Mouse (Mus musculus): ENCODE results near the gene Unc5b. TPM values are rescaled to one million over a fixed set of nuclear protein-coding genes. Genes with fewer than 3 reads are reported as not detected.

Gene Unc5b
- total RNA-seq, 4 experiments from 2014 or later: 12.9 to 16.4 (median 15.0) TPM

- no peak for DNase-seq (ENCODE audit: low spot score in 2 of 2)
Observed at GRCm38 (mm10) chr10:60800295-60801167, 30.9 kb downstream of the Unc5b start.

GRCm38 (mm10) chr10:60797682-60798422, 33.5 kb downstream of the Unc5b start:
- no peak for DNase-seq (ENCODE audit: low spot score in 2 of 2)

GRCm38 (mm10) chr10:60796474-60796873, 34.9 kb downstream of the Unc5b start:
- no peak for DNase-seq (ENCODE audit: low spot score in 2 of 2)

GRCm38 (mm10) chr10:60796028-60796427, 35.4 kb downstream of the Unc5b start:
- DNase-seq (ENCODE audit: low spot score in 2 of 2): no peak

- no peak for DNase-seq (ENCODE audit: low spot score in 2 of 2)
Observed at GRCm38 (mm10) chr10:60794792-60795191, 36.6 kb downstream of the Unc5b start.

- DNase-seq (ENCODE audit: low spot score in 2 of 2): peak in 1 of 2 experiments; percentile 19
Observed at GRCm38 (mm10) chr10:60794374-60794773, 37.0 kb downstream of the Unc5b start.

GRCm38 (mm10) chr10:60792841-60793240, 38.5 kb downstream of the Unc5b start:
- DNase-seq (ENCODE audit: low spot score in 2 of 2): no peak

GRCm38 (mm10) chr10:60792365-60792764, 39.0 kb downstream of the Unc5b start:
- DNase-seq (ENCODE audit: low spot score in 2 of 2): no peak

GRCm38 (mm10) chr10:60790912-60791311, 40.5 kb downstream of the Unc5b start:
- no peak for DNase-seq (ENCODE audit: low spot score in 2 of 2)

GRCm38 (mm10) chr10:60787303-60788074, 43.9 kb downstream of the Unc5b start:
- no peak for DNase-seq (ENCODE audit: low spot score in 2 of 2)

GRCm38 (mm10) chr10:60783608-60784007, 47.8 kb downstream of the Unc5b start:
- no peak for DNase-seq (ENCODE audit: low spot score in 2 of 2)

- peak; percentile 21 to 75 for DNase-seq (ENCODE audit: low spot score in 2 of 2)
Observed at GRCm38 (mm10) chr10:60779628-60780027, 51.8 kb downstream of the Unc5b start.

GRCm38 (mm10) chr10:60778542-60778941, 52.8 kb downstream of the Unc5b start:
- DNase-seq (ENCODE audit: low spot score in 2 of 2): peak in 1 of 2 experiments; percentile 12

GRCm38 (mm10) chr10:60775473-60775872, 55.9 kb downstream of the Unc5b start:
- DNase-seq (ENCODE audit: low spot score in 2 of 2): no peak

GRCm38 (mm10) chr10:60774616-60775015, 56.8 kb downstream of the Unc5b start:
- no peak for DNase-seq (ENCODE audit: low spot score in 2 of 2)

- DNase-seq (ENCODE audit: low spot score in 2 of 2): no peak
Observed at GRCm38 (mm10) chr10:60770855-60771254, 60.5 kb downstream of the Unc5b start.

- no peak for DNase-seq (ENCODE audit: low spot score in 2 of 2)
Observed at GRCm38 (mm10) chr10:60768614-60769013, 62.8 kb downstream of the Unc5b start.

- no peak for DNase-seq (ENCODE audit: low spot score in 2 of 2)
Observed at GRCm38 (mm10) chr10:60767400-60767799, 64.0 kb downstream of the Unc5b start.

GRCm38 (mm10) chr10:60762126-60762525, 69.3 kb downstream of the Unc5b start:
- no peak for DNase-seq (ENCODE audit: low spot score in 2 of 2)

GRCm38 (mm10) chr10:60760377-60760776, 71.0 kb downstream of the Unc5b start:
- peak; percentile 85 to 94 for DNase-seq (ENCODE audit: low spot score in 2 of 2)

GRCm38 (mm10) chr10:60756992-60757391, 74.4 kb downstream of the Unc5b start:
- peak in 1 of 2 experiments; percentile 63 for DNase-seq (ENCODE audit: low spot score in 2 of 2)

GRCm38 (mm10) chr10:60756146-60756545, 75.2 kb downstream of the Unc5b start:
- no peak for DNase-seq (ENCODE audit: low spot score in 2 of 2)

Data from layer of hippocampus, adult 8-10 months (tissue).